Mouse (Mus musculus): ENCODE measurements around the gene Gm13272. TPM values are rescaled to one million over a fixed set of nuclear protein-coding genes. Genes with fewer than 3 reads are reported as not detected.
"Not testable (repeated sequence)": the region's sequence is repeated elsewhere in the genome, so short reads cannot be mapped to it uniquely, and the experiment has no call there.

The Gm13272 gene
- polyA plus RNA-seq, 1 experiment from 2014 or later: not detected

DNA sequence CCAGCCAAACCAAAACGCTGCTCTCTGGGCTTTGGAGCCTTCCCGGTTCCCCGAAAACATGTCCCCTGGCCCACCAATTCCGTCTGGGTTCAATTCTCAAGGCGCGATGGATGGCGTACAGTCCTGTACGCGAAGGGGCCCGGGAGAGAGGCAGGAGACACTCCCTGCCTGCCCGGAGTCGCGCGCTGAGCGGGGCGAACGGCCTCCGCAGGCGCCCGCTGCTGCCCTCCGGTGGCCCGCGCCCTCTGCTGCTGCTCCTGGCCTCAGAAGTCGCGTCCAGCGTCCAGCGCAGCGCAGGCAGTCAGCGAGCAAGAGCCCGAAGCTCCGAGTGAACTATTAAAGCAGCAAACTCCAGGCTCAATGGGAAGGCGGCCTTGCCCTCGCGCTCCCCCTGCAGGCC is 26.1 kb downstream of the Gm13272 start:
- H3K4me3 ChIP-seq (ENCODE audit: low read depth, low read length); DNase-seq; H3K4me2 ChIP-seq (ENCODE audit: low read depth, low read length): not testable (repeated sequence)

DNA sequence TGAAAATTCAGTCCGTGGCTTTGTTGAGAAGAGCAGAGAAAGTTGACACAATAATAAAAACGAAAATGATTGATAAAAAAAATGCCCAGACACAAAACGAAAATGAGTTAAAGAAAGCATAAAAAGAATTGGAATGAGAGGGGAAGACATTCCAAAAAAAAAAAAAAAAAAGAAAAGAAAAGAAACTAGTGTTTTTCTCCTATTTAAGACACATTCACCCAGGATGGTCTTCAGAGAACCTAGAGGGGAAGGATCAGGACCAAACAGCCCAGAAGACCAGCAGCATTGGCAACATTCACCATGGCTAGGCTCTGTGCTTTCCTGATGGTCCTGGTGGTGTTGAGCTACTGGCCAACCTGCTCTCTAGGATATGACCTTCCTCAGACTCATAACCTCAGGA is 36.3 kb downstream of the Gm13272 start, which contains the start of gene Ifna7:
Gene Ifna7, plus strand, starts transcription at position 301 of the 400 bp plus-strand sequence.
- H3K27ac ChIP-seq (ENCODE audit: low read depth): no peak within 1 kb of the TSS
- ATAC-seq (no peak), DNase-seq (no peak)
- 53% methylated on average over 3 of the region's 3 CpGs for WGBS (ENCODE audit: insufficient replicate concordance)
- H3K9me3 ChIP-seq (ENCODE audit: low read length): no peaks in the 10 kb centered on the region
- no peak within 1 kb of the TSS for H3K9ac ChIP-seq (replicated peaks)
- no peak within 1 kb of the TSS for H3K4me2 ChIP-seq (ENCODE audit: low read depth, low read length)
- H3K36me3 ChIP-seq (replicated peaks; ENCODE audit: insufficient read depth, low read length): no peaks in the 10 kb centered on the region
- TF ChIP-seq CTCF (IDR thresholded peaks at IDR 0.05; ENCODE audit: low read depth) (no peak), EP300 (IDR thresholded peaks at IDR 0.05; ENCODE audit: low read depth) (no peak)
- H3K27me3 ChIP-seq (ENCODE audit: insufficient read depth, low read length): no peaks in the 10 kb centered on the region
- no peak within 1 kb of the TSS for H3K4me3 ChIP-seq (ENCODE audit: low read depth, low read length)
- no peaks in the 10 kb centered on the region for H3K4me1 ChIP-seq (ENCODE audit: insufficient read depth)

More for the DNA sequence above, 26.1 kb downstream of the Gm13272 start:
- H3K27ac ChIP-seq (ENCODE audit: low read depth); H3K9me3 ChIP-seq (ENCODE audit: low read length); H3K27me3 ChIP-seq (ENCODE audit: insufficient read depth, low read length); H3K36me3 ChIP-seq (replicated peaks; ENCODE audit: insufficient read depth, low read length); H3K4me1 ChIP-seq (ENCODE audit: insufficient read depth); ATAC-seq; H3K9ac ChIP-seq (replicated peaks): not testable (repeated sequence)
- TF ChIP-seq CTCF (IDR thresholded peaks at IDR 0.05; ENCODE audit: low read depth): peak; percentile 41
- no CpG with 5 or more reads among the region's 34 CpGs for WGBS (ENCODE audit: insufficient replicate concordance)

DNA sequence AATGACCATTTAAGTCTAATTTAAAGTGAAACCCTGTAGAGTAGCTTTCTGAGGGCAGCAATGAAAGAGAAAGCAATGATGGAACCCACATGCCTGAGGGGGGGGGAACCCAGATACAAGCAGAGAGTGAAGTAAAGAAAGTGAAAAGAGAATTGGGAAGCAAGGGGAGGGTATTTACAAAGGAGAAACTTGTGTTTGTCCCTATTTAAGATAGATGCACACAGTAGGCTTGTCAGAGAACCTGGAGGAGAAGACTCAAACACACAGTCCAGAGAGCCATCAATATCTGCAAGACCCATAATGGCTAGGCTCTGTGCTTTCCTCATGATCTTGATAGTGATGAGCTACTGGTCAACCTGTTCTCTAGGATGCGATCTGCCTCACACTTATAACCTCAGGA is 40.0 kb downstream of the Gm13272 start, which contains the start of gene Ifna11:
Gene Ifna11, plus strand, starts transcription at position 301 of the 400 bp plus-strand sequence.
- Histone ChIP-seq H3K27me3 (ENCODE audit: insufficient read depth, low read length) (no peaks in the 10 kb centered on the region), H3K4me3 (ENCODE audit: low read depth, low read length) (no peak within 1 kb of the TSS), H3K9me3 (ENCODE audit: low read length) (no peaks in the 10 kb centered on the region), H3K4me1 (ENCODE audit: insufficient read depth) (no peaks in the 10 kb centered on the region), H3K4me2 (ENCODE audit: low read depth, low read length) (no peak within 1 kb of the TSS), H3K9ac (replicated peaks) (no peak within 1 kb of the TSS), H3K36me3 (replicated peaks; ENCODE audit: insufficient read depth, low read length) (no peaks in the 10 kb centered on the region), H3K27ac (ENCODE audit: low read depth) (no peak within 1 kb of the TSS)
- TF ChIP-seq EP300 (IDR thresholded peaks at IDR 0.05; ENCODE audit: low read depth) (no peak), CTCF (IDR thresholded peaks at IDR 0.05; ENCODE audit: low read depth) (no peak)
- no peak for ATAC-seq
- WGBS (ENCODE audit: insufficient replicate concordance): 60% methylated on average over 1 of the region's 1 CpGs
- DNase-seq: no peak

GRCm38 (mm10) chr4:88822995-88823394 is 43.3 kb downstream of the Gm13272 start:
- no peak for ATAC-seq
- WGBS (ENCODE audit: insufficient replicate concordance): 23% methylated on average over 4 of the region's 4 CpGs
- Histone ChIP-seq H3K4me2 (ENCODE audit: low read depth, low read length) (no peak overlapping the region), H3K9me3 (ENCODE audit: low read length) (no peaks in the 10 kb centered on the region), H3K4me3 (ENCODE audit: low read depth, low read length) (no peak overlapping the region), H3K4me1 (ENCODE audit: insufficient read depth) (no peaks in the 10 kb centered on the region), H3K36me3 (replicated peaks; ENCODE audit: insufficient read depth, low read length) (no peaks in the 10 kb centered on the region), H3K27ac (ENCODE audit: low read depth) (no peak overlapping the region), H3K27me3 (ENCODE audit: insufficient read depth, low read length) (no peaks in the 10 kb centered on the region), H3K9ac (replicated peaks) (no peak overlapping the region)
- TF ChIP-seq CTCF (IDR thresholded peaks at IDR 0.05; ENCODE audit: low read depth) (peak; percentile 53), EP300 (IDR thresholded peaks at IDR 0.05; ENCODE audit: low read depth) (no peak)
- DNase-seq: no peak

GRCm38 (mm10) chr4:88827116-88827515 is 47.5 kb downstream of the Gm13272 start, which contains the start of gene Ifna6:
Gene Ifna6, plus strand, starts transcription at chr4:88827416.
- not testable (repeated sequence) for H3K4me1 ChIP-seq (ENCODE audit: insufficient read depth); H3K27ac ChIP-seq (ENCODE audit: low read depth); H3K36me3 ChIP-seq (replicated peaks; ENCODE audit: insufficient read depth, low read length); H3K9ac ChIP-seq (replicated peaks); DNase-seq; H3K27me3 ChIP-seq (ENCODE audit: insufficient read depth, low read length); H3K4me3 ChIP-seq (ENCODE audit: low read depth, low read length); H3K4me2 ChIP-seq (ENCODE audit: low read depth, low read length); ATAC-seq; H3K9me3 ChIP-seq (ENCODE audit: low read length)

Other genes starting within 250 kb of the Gm13272 start
- gene Ifna15, start 221.6 kb upstream of the Gm13272 start, polyA plus RNA-seq (2015; fragmentation: Nextera tagmentation; extraction: Ambion mirVana): not detected in 2 replicates
- gene Ifna14, start 208.1 kb upstream of the Gm13272 start, polyA plus RNA-seq (2015; fragmentation: Nextera tagmentation; extraction: Ambion mirVana): not detected in 2 replicates
- not detected in 2 replicates for gene Ifna9, start 187.5 kb upstream of the Gm13272 start, polyA plus RNA-seq (2015; fragmentation: Nextera tagmentation; extraction: Ambion mirVana)
- gene Ifna12, start 176.5 kb upstream of the Gm13272 start, polyA plus RNA-seq (2015; fragmentation: Nextera tagmentation; extraction: Ambion mirVana): not detected in 2 replicates
- not detected in 2 replicates for gene C87499, start 145.4 kb upstream of the Gm13272 start, polyA plus RNA-seq (2015; fragmentation: Nextera tagmentation; extraction: Ambion mirVana)
- gene Ifna13, start 135.4 kb upstream of the Gm13272 start, polyA plus RNA-seq (2015; fragmentation: Nextera tagmentation; extraction: Ambion mirVana): not detected in 2 replicates
- not detected in 2 replicates for gene Ifna16, start 102.9 kb upstream of the Gm13272 start, polyA plus RNA-seq (2015; fragmentation: Nextera tagmentation; extraction: Ambion mirVana)
- not detected in 2 replicates for gene Ifna2, start 95.9 kb upstream of the Gm13272 start, polyA plus RNA-seq (2015; fragmentation: Nextera tagmentation; extraction: Ambion mirVana)
- not detected in 2 replicates for gene Ifnab, start 88.5 kb upstream of the Gm13272 start, polyA plus RNA-seq (2015; fragmentation: Nextera tagmentation; extraction: Ambion mirVana)
- 0.15 and 0.22 TPM in 2 replicates for gene Gm26566, start 58.0 kb upstream of the Gm13272 start, polyA plus RNA-seq (2015; fragmentation: Nextera tagmentation; extraction: Ambion mirVana)
- gene Klhl9, start 57.4 kb upstream of the Gm13272 start, polyA plus RNA-seq (2015; fragmentation: Nextera tagmentation; extraction: Ambion mirVana): 18.6 and 20.1 TPM in 2 replicates
- gene Gm13271, start 25.0 kb upstream of the Gm13272 start, polyA plus RNA-seq (2015; fragmentation: Nextera tagmentation; extraction: Ambion mirVana): not detected in 2 replicates
- gene Gm13283, start 19.7 kb upstream of the Gm13272 start, polyA plus RNA-seq (2015; fragmentation: Nextera tagmentation; extraction: Ambion mirVana): 0.13 TPM in 1 of 2 replicates, not detected in the other
- gene Gm13290, start 6.0 kb upstream of the Gm13272 start, polyA plus RNA-seq (2015; fragmentation: Nextera tagmentation; extraction: Ambion mirVana): not detected in 2 replicates
- not detected in 2 replicates for gene Gm13289, start 2.9 kb upstream of the Gm13272 start, polyA plus RNA-seq (2015; fragmentation: Nextera tagmentation; extraction: Ambion mirVana)
- not detected in 2 replicates for gene Ifnz, start 2.3 kb downstream of the Gm13272 start, polyA plus RNA-seq (2015; fragmentation: Nextera tagmentation; extraction: Ambion mirVana)
- gene Gm13276, start 5.9 kb downstream of the Gm13272 start, polyA plus RNA-seq (2015; fragmentation: Nextera tagmentation; extraction: Ambion mirVana): not detected in 2 replicates
- gene Gm13277, start 8.8 kb downstream of the Gm13272 start, polyA plus RNA-seq (2015; fragmentation: Nextera tagmentation; extraction: Ambion mirVana): not detected in 2 replicates
- not detected in 2 replicates for gene Gm13278, start 11.7 kb downstream of the Gm13272 start, polyA plus RNA-seq (2015; fragmentation: Nextera tagmentation; extraction: Ambion mirVana)
- gene Gm13275, start 14.6 kb downstream of the Gm13272 start, polyA plus RNA-seq (2015; fragmentation: Nextera tagmentation; extraction: Ambion mirVana): not detected in 2 replicates
- not detected in 2 replicates for gene Gm13279, start 17.5 kb downstream of the Gm13272 start, polyA plus RNA-seq (2015; fragmentation: Nextera tagmentation; extraction: Ambion mirVana)
- 0.17 and 0.25 TPM in 2 replicates for gene Gm13285, start 19.8 kb downstream of the Gm13272 start, polyA plus RNA-seq (2015; fragmentation: Nextera tagmentation; extraction: Ambion mirVana)
- not detected in 2 replicates for gene Gm13287, start 23.4 kb downstream of the Gm13272 start, polyA plus RNA-seq (2015; fragmentation: Nextera tagmentation; extraction: Ambion mirVana)
- gene Gm13288, start 25.7 kb downstream of the Gm13272 start, polyA plus RNA-seq (2015; fragmentation: Nextera tagmentation; extraction: Ambion mirVana): not detected in 2 replicates
- gene Ifna7, start 36.4 kb downstream of the Gm13272 start, polyA plus RNA-seq (2015; fragmentation: Nextera tagmentation; extraction: Ambion mirVana): not detected in 2 replicates
- gene Ifna11, start 40.1 kb downstream of the Gm13272 start, polyA plus RNA-seq (2015; fragmentation: Nextera tagmentation; extraction: Ambion mirVana): not detected in 2 replicates
- not detected in 2 replicates for gene Ifna6, start 47.6 kb downstream of the Gm13272 start, polyA plus RNA-seq (2015; fragmentation: Nextera tagmentation; extraction: Ambion mirVana)
- not detected in 2 replicates for gene Ifna5, start 55.7 kb downstream of the Gm13272 start, polyA plus RNA-seq (2015; fragmentation: Nextera tagmentation; extraction: Ambion mirVana)
- not detected in 2 replicates for gene Ifna4, start 62.0 kb downstream of the Gm13272 start, polyA plus RNA-seq (2015; fragmentation: Nextera tagmentation; extraction: Ambion mirVana)
- gene Ifna1, start 70.2 kb downstream of the Gm13272 start, polyA plus RNA-seq (2015; fragmentation: Nextera tagmentation; extraction: Ambion mirVana): not detected in 2 replicates
- not detected in 2 replicates for gene Ifne, start 100.4 kb downstream of the Gm13272 start, polyA plus RNA-seq (2015; fragmentation: Nextera tagmentation; extraction: Ambion mirVana)